Mouse (Mus musculus) limb, embryonic 14.5 days (tissue): Measurements from ENCODE around the gene Tmem108. TPM values are rescaled to one million over a fixed set of nuclear protein-coding genes. Genes with fewer than 3 reads are reported as not detected.

Source experiments
- ATAC-seq: fragments of 200-750 bp; cut with Nextera tagmentation; 2 replicates; pipeline ENCODE4 v1.8.0; 2017; ENCODE audit warnings: low read depth, moderate number of reproducible peaks, moderate TSS enrichment; ENCODE audit not compliant: low FRiP score
- DNase-seq: peaks from one replicate; pipeline ENCODE4 v3.0.0-alpha.2; 2015; ENCODE audit warnings: low spot score
- H3K27ac ChIP-seq: fragments of 300-500 bp; sonication (generic); replicated peaks from 2 replicates; pipeline ENCODE4 v1.5.1; 2014; ENCODE audit warnings: low read depth, mild to moderate bottlenecking, low read length, moderate library complexity, mixed read lengths
- H3K27me3 ChIP-seq: fragments of 300-500 bp; sonication (generic); 2 replicates; pipeline ENCODE4 v1.6.1; 2014; ENCODE audit warnings: low read length, mixed read lengths; ENCODE audit not compliant: control insufficient read depth, insufficient read depth
- H3K36me3 ChIP-seq: fragments of 300-500 bp; sonication (generic); 2 replicates; pipeline ENCODE4 v1.6.1; 2014; ENCODE audit warnings: mild to moderate bottlenecking, low read length, moderate library complexity, mixed read lengths; ENCODE audit not compliant: control insufficient read depth, insufficient read depth
- H3K4me1 ChIP-seq: fragments of 300-500 bp; sonication (generic); 2 replicates; pipeline ENCODE4 v1.6.1; 2014; ENCODE audit warnings: antibody characterized with exemption, low read length, mixed read lengths; ENCODE audit not compliant: control insufficient read depth, insufficient read depth
- H3K4me2 ChIP-seq: fragments of 300-500 bp; sonication (generic); replicated peaks from 2 replicates; pipeline ENCODE4 v1.6.1; 2014; ENCODE audit warnings: low read depth, mild to moderate bottlenecking, low read length, moderate library complexity; ENCODE audit not compliant: severe bottlenecking
- H3K4me3 ChIP-seq: fragments of 300-500 bp; sonication (generic); replicated peaks from 2 replicates; pipeline ENCODE4 v1.5.1; 2014; ENCODE audit warnings: low read length
- H3K9ac ChIP-seq: fragments of 300-500 bp; sonication (generic); 2 replicates; pipeline ENCODE4 v1.6.1; 2014; ENCODE audit warnings: mild to moderate bottlenecking, low read depth, low read length, moderate library complexity; ENCODE audit not compliant: severe bottlenecking
- H3K9me3 ChIP-seq: fragments of 300-500 bp; sonication (generic); 2 replicates; pipeline ENCODE4 v1.6.1; 2016; ENCODE audit warnings: low read length; ENCODE audit not compliant: control insufficient read depth
- POLR2A ChIP-seq: fragments of 200-500 bp; IDR thresholded peaks from 2 replicates; pipeline ENCODE4 v1.8.0; 2012; ENCODE audit warnings: inconsistent platforms, mild to moderate bottlenecking, moderate library complexity, borderline replicate concordance; ENCODE audit not compliant: insufficient read depth, insufficient read length; ENCODE audit errors: extremely low read depth
- WGBS: fragments of 180-500 bp; shearing (Covaris S2); extraction: QIAGEN DNeasy Blood & Tissue Kit; methylation state at CpG from one replicate; pipeline ENCODE4 v1.1.7; 2014; 5-methylcytosine and 5-hydroxymethylcytosine counted together
- polyA plus RNA-seq, 2 experiments: library from polyadenylated mRNA; depleted of rRNA in 1 of 2; stranded (reverse) in 1 of 2; unstranded in 1 of 2; fragments of >200 nt; fragmentation: Nextera tagmentation in 1 of 2; extraction: Ambion mirVana in 1 of 2; gene quantifications; 2 replicates each; pipeline versions ENCODE4 v1.2.1 to v1.2.3; 2012 to 2014

Tmem108 gene
- polyA plus RNA-seq, 2 experiments, result 8.9 to 14.8 TPM

DNA sequence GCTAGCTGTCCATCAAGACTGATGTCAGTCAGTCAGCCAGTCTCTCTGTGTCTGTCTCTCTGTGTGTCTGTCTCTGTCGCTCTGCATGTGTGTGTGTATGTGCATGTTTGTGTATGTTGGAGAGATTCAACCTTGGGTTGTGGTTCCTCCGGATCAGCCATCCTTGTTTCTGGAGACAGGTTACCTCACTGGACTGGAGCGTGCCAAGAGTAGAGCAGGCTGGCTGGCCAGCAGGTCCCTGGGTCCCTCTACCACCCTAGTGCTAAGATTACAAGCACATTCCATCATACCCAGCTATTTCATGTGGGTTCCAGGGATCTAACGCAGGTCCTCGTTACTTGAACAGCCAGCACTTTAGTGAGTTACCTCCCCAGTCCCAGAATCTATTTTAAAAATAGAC, 138.6 kb downstream of the Tmem108 start:
- Histone ChIP-seq H3K36me3 (no peaks in the 10 kb centered on the region), H3K4me2 (no peak overlapping the region), H3K9me3 (no peaks in the 10 kb centered on the region), H3K27ac (no peak overlapping the region), H3K27me3 (no peaks in the 10 kb centered on the region), H3K4me3 (no peak overlapping the region), H3K4me1 (peaks cover 9% of the 10 kb centered on the region), H3K9ac (no peak overlapping the region)
- 61% methylated on average over 5 of the region's 5 CpGs for WGBS
- DNase-seq (no peak), ATAC-seq (no peak)
- no peak for TF ChIP-seq POLR2A

DNA sequence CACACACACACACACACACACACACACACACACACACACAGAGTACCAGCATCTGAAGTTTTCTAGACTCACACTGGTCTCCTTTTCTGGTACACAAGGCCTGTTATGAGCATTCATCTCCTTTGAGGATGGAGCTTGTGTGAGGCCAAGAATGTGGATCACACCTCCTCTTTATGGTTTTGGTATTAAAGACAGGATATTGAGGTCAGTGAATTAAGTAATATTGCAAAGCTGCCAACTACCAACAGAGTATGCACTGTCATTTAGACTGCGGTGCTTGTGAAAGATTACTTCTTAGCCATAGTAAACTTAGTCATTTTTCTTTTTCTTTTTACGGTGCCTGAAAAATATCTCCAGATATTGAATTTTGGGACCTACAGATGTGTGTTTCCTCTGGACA, 139.8 kb downstream of the Tmem108 start:
- H3K4me2 ChIP-seq, result no peak overlapping the region
- ATAC-seq, result no peak
- H3K4me3 ChIP-seq, result no peak overlapping the region
- peak; percentile 29 for DNase-seq
- peaks cover 9% of the 10 kb centered on the region for H3K4me1 ChIP-seq
- no peaks in the 10 kb centered on the region for H3K36me3 ChIP-seq
- no peak overlapping the region for H3K27ac ChIP-seq
- TF ChIP-seq POLR2A, result no peak
- H3K27me3 ChIP-seq, result no peaks in the 10 kb centered on the region
- WGBS, result 73% methylated on average over 2 of the region's 2 CpGs
- no peaks in the 10 kb centered on the region for H3K9me3 ChIP-seq
- no peak overlapping the region for H3K9ac ChIP-seq

DNA sequence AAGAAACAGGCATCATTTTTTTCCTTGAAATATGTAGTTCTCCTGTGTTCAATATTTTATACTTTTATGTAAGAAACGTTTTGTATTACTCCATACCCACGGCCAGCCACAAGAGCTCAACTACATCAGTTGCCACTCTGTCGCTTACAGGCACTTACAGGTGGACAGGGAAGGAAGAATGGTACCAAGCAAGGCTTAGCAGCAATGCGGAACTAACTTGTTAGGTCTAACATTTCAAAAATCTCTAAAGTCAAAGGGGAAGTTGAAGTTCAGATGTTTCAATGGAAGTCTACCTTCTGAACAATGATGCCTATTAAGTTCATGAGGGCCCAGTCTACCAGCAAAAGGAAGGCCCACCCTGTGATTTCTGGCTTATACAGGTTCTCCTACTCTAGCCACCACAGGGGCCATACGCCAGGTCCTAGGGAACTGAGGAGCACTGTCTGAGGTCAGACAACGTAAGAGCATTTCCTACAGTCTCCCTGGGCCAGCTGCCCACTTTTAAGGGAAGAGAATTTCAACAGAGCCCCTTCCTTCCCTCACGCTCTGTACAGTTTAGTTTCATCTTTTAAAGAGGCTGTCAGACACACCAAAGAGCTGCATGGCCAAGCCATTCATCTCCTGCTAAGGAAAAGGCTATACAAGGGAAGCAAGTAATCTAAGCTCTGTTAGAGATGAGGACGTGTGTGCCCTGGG, 141.0 kb downstream of the Tmem108 start:
- Histone ChIP-seq H3K36me3 (no peaks in the 10 kb centered on the region), H3K4me2 (no peak overlapping the region), H3K4me3 (no peak overlapping the region), H3K27me3 (no peaks in the 10 kb centered on the region), H3K9me3 (no peaks in the 10 kb centered on the region), H3K9ac (no peak overlapping the region), H3K27ac (no peak overlapping the region), H3K4me1 (peaks cover 9% of the 10 kb centered on the region)
- no peak for ATAC-seq
- WGBS, result 91% methylated on average over 8 of the region's 8 CpGs
- DNase-seq, result no peak
- no peak for TF ChIP-seq POLR2A

DNA sequence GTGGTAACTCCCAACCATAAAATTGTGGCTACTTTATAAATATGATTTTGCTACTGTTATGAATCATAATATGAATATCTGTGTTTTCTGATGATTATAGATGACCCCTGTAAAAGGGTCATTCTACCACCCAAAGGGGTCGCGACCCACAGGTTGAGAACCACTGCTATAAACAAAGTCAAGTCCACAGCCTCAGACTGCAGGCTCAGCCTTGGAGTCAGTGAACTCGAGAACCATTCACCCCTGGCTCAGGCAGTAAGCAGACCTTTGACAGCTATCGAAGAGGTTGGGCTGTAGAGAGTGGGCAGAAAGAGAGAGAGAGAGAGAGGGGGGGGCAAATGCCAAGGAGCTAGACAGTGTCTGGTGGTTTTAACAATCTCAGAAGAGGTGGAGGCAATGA, 147.4 kb downstream of the Tmem108 start:
- Histone ChIP-seq H3K9me3 (no peaks in the 10 kb centered on the region), H3K27me3 (no peaks in the 10 kb centered on the region), H3K4me2 (no peak overlapping the region), H3K4me3 (no peak overlapping the region), H3K36me3 (no peaks in the 10 kb centered on the region), H3K9ac (no peak overlapping the region), H3K4me1 (no peaks in the 10 kb centered on the region), H3K27ac (no peak overlapping the region)
- 78% methylated on average over 4 of the region's 4 CpGs for WGBS
- TF ChIP-seq POLR2A, result no peak
- ATAC-seq (no peak), DNase-seq (no peak)

DNA sequence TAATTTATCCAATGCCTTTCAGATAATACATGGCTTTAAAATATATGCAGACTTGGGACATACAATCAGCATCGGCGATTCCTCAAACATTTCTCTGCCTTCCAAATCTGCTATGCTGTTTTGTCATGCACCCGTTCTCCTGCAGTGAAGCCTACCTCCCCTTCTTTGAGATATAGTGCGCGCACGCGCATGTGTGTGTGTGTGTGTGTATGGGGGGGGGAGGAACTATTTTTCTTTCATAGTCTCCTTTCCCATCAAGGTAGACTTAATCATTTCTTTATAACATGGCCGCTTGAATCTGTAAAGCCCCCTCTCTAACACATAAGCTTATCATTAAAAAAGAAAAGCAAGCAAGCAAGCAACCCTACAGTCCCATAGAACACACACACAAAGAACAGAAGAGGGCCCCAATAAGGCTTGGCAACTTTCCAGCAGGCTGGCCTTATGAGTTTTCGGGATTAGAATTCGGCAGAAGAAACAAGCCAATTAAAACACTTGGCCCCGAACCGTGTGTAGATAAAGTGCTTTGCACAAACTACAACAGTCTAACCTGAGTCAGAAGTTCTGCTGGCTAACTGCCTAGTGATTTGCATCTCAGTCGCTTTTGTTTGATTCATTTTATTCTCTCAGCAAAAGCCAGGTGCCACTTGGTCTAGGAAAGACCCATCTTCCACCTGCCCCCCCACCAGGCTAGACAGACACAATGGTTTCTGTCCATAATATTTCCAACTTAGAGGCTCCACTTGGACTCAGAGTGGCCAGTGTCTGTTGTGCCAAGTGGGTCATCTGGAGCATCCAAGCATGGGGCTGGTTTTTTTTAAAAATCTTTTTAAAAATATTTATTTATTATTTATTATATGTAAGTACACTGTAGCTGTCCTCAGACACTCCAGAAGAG, 153.2 kb downstream of the Tmem108 start:
- TF ChIP-seq POLR2A, result no peak
- Histone ChIP-seq H3K27ac (no peak overlapping the region), H3K4me2 (no peak overlapping the region), H3K9ac (no peak overlapping the region), H3K4me1 (no peaks in the 10 kb centered on the region), H3K4me3 (no peak overlapping the region), H3K9me3 (no peaks in the 10 kb centered on the region), H3K27me3 (no peaks in the 10 kb centered on the region), H3K36me3 (no peaks in the 10 kb centered on the region)
- ATAC-seq (no peak), DNase-seq (peak; percentile 23)
- 71% methylated on average over 13 of the region's 13 CpGs for WGBS
